8 mouse cellular contexts compared by ENCODE assay signal in genomic region chr13:56702469-56703221, GRCm38 (mm10). TPM values are rescaled to one million over a fixed set of nuclear protein-coding genes. Genes with fewer than 3 reads are reported as not detected.
DNase-seq lines count a peak whose midpoint lies in the region; ATAC-seq and TF ChIP-seq lines count a peak whose summit lies in the region.

TSS of gene Smad5 (plus strand) at chr13:56703010.

- TF ChIP-seq EP300 in stomach, postnatal 0 days (optimal IDR thresholded peaks at IDR 0.05), result no peak

- peak; percentile 85 for ATAC-seq in forebrain, embryonic 11.5 days (replicated peaks; ENCODE audit: low FRiP score)
- peak; percentile 84 for ATAC-seq in heart, embryonic 15.5 days (replicated peaks; ENCODE audit: insufficient number of reproducible peaks, insufficient read depth, low FRiP score, low read depth)
- ATAC-seq in liver, embryonic 15.5 days (ENCODE audit: insufficient read depth), result peak; percentile 81
- peak; percentile 84 for ATAC-seq in neural tube, embryonic 11.5 days (ENCODE audit: insufficient read depth, low FRiP score, low TSS enrichment)
- peak; percentile 90 for ATAC-seq in stomach, postnatal 0 days (ENCODE audit: low FRiP score, low TSS enrichment)

- DNase-seq in CD8-positive naive resting alpha-beta T cell, adult 2 months (ENCODE audit: low read depth in 2 of 2, low spot score in 2 of 2), result peak; percentile 48 to 52
- DNase-seq in brain, embryonic 18.5 days (ENCODE audit: low read depth, low spot score), result peak; percentile 69
- DNase-seq in forebrain, embryonic 11.5 days (ENCODE audit: low spot score), result peak; percentile 98
- peak; percentile 84 to 95 for DNase-seq in kidney, postnatal 25 days
- DNase-seq in neural tube, embryonic 11.5 days (ENCODE audit: low spot score), result peak; percentile 96
- DNase-seq in stomach, postnatal 0 days (ENCODE audit: low spot score), result peak; percentile 96

- TF ChIP-seq CTCF in stomach, postnatal 0 days (IDR thresholded peaks at IDR 0.05; ENCODE audit: low read depth), result no peak

- H3K4me1 ChIP-seq in forebrain, embryonic 11.5 days (replicated peaks; ENCODE audit: control insufficient read depth, insufficient read depth, low read length), result peaks cover 15% of the 10 kb centered on the region
- H3K4me1 ChIP-seq in heart, embryonic 15.5 days (replicated peaks), result peaks cover 53% of the 10 kb centered on the region
- H3K4me1 ChIP-seq in liver, embryonic 15.5 days (replicated peaks), result peaks cover 36% of the 10 kb centered on the region
- peaks cover 23% of the 10 kb centered on the region for H3K4me1 ChIP-seq in neural tube, embryonic 11.5 days (ENCODE audit: control insufficient read depth, insufficient read depth, low read length)
- peaks cover 2% of the 10 kb centered on the region for H3K4me1 ChIP-seq in stomach, postnatal 0 days (replicated peaks; ENCODE audit: control insufficient read depth, insufficient read depth)

- H3K4me2 ChIP-seq in forebrain, embryonic 11.5 days (ENCODE audit: low read depth, low read length, severe bottlenecking), result peak within 1 kb of the TSS; percentile 73
- peak within 1 kb of the TSS; percentile 64 for H3K4me2 ChIP-seq in heart, embryonic 15.5 days
- peak within 1 kb of the TSS; percentile 88 for H3K4me2 ChIP-seq in liver, embryonic 15.5 days
- H3K4me2 ChIP-seq in neural tube, embryonic 11.5 days (ENCODE audit: low read depth), result peak within 1 kb of the TSS; percentile 54
- peak within 1 kb of the TSS; percentile 63 for H3K4me2 ChIP-seq in stomach, postnatal 0 days (replicated peaks; ENCODE audit: low read depth)

- WGBS in forebrain, embryonic 11.5 days, result 2% methylated on average over 60 of the region's 62 CpGs
- 3% methylated on average over 61 of the region's 62 CpGs for WGBS in heart, embryonic 15.5 days
- WGBS in liver, embryonic 15.5 days (ENCODE audit: insufficient replicate concordance), result 5% methylated on average over 60 of the region's 62 CpGs
- WGBS in neural tube, embryonic 11.5 days, result 4% methylated on average over 49 of the region's 62 CpGs
- 3% methylated on average over 61 of the region's 62 CpGs for WGBS in stomach, postnatal 0 days

- H3K4me3 ChIP-seq in forebrain, embryonic 11.5 days (ENCODE audit: low read depth, low read length), result peak within 1 kb of the TSS; percentile 81
- H3K4me3 ChIP-seq in heart, embryonic 15.5 days, result peak within 1 kb of the TSS; percentile 88
- peak within 1 kb of the TSS; percentile 75 for H3K4me3 ChIP-seq in liver, embryonic 15.5 days (replicated peaks)
- H3K4me3 ChIP-seq in neural tube, embryonic 11.5 days (ENCODE audit: low read depth, low read length), result peak within 1 kb of the TSS; percentile 78
- H3K4me3 ChIP-seq in stomach, postnatal 0 days (ENCODE audit: low read depth, low read length), result peak within 1 kb of the TSS; percentile 76

- no peaks in the 10 kb centered on the region for H3K27me3 ChIP-seq in forebrain, embryonic 11.5 days (ENCODE audit: control insufficient read depth, insufficient read depth, low read length)
- no peaks in the 10 kb centered on the region for H3K27me3 ChIP-seq in heart, embryonic 15.5 days
- H3K27me3 ChIP-seq in liver, embryonic 15.5 days, result no peaks in the 10 kb centered on the region
- no peaks in the 10 kb centered on the region for H3K27me3 ChIP-seq in neural tube, embryonic 11.5 days (ENCODE audit: control insufficient read depth, insufficient read depth, low read length)
- no peaks in the 10 kb centered on the region for H3K27me3 ChIP-seq in stomach, postnatal 0 days (ENCODE audit: control insufficient read depth, insufficient read depth, low read length)

- H3K36me3 ChIP-seq in forebrain, embryonic 11.5 days (ENCODE audit: control insufficient read depth, insufficient read depth, low read length), result no peaks in the 10 kb centered on the region
- peaks cover 9% of the 10 kb centered on the region for H3K36me3 ChIP-seq in heart, embryonic 15.5 days
- H3K36me3 ChIP-seq in liver, embryonic 15.5 days (replicated peaks), result no peaks in the 10 kb centered on the region
- H3K36me3 ChIP-seq in neural tube, embryonic 11.5 days (ENCODE audit: control insufficient read depth, insufficient read depth, low read length), result peaks cover 2% of the 10 kb centered on the region
- H3K36me3 ChIP-seq in stomach, postnatal 0 days (ENCODE audit: control insufficient read depth, insufficient read depth, low read length), result no peaks in the 10 kb centered on the region

- peak within 1 kb of the TSS; percentile 94 for H3K9ac ChIP-seq in forebrain, embryonic 11.5 days (ENCODE audit: low read length)
- peak within 1 kb of the TSS; percentile 99 for H3K9ac ChIP-seq in heart, embryonic 15.5 days
- peak within 1 kb of the TSS; percentile 81 for H3K9ac ChIP-seq in liver, embryonic 15.5 days
- peak within 1 kb of the TSS; percentile 95 for H3K9ac ChIP-seq in neural tube, embryonic 11.5 days (ENCODE audit: low read length)
- peak within 1 kb of the TSS; percentile 98 for H3K9ac ChIP-seq in stomach, postnatal 0 days (ENCODE audit: low read length)

- H3K9me3 ChIP-seq in forebrain, embryonic 11.5 days (ENCODE audit: control insufficient read depth, low read length), result no peaks in the 10 kb centered on the region
- no peaks in the 10 kb centered on the region for H3K9me3 ChIP-seq in heart, embryonic 15.5 days (replicated peaks)
- no peaks in the 10 kb centered on the region for H3K9me3 ChIP-seq in liver, embryonic 15.5 days (replicated peaks)
- no peaks in the 10 kb centered on the region for H3K9me3 ChIP-seq in neural tube, embryonic 11.5 days (ENCODE audit: control insufficient read depth, low read length)
- no peaks in the 10 kb centered on the region for H3K9me3 ChIP-seq in stomach, postnatal 0 days (ENCODE audit: control insufficient read depth, low read length)

- H3K27ac ChIP-seq in forebrain, embryonic 11.5 days (ENCODE audit: low read depth, low read length), result peak within 1 kb of the TSS; percentile 97
- peak within 1 kb of the TSS; percentile 100 for H3K27ac ChIP-seq in heart, embryonic 15.5 days
- H3K27ac ChIP-seq in liver, embryonic 15.5 days (replicated peaks), result peak within 1 kb of the TSS; percentile 93
- H3K27ac ChIP-seq in neural tube, embryonic 11.5 days (ENCODE audit: low read depth, low read length), result peak within 1 kb of the TSS; percentile 99
- H3K27ac ChIP-seq in stomach, postnatal 0 days (replicated peaks), result peak within 1 kb of the TSS; percentile 100

RNA-seq across cellular contexts. Expression of gene Smad5, which starts in this region (rescaled TPM):
- polyA plus RNA-seq in forebrain, embryonic 11.5 days (2014; fragmentation: Nextera tagmentation; extraction: Ambion mirVana), result 49.7 and 51.8 TPM in 2 replicates
- polyA plus RNA-seq in heart, embryonic 15.5 days (2015; fragmentation: Nextera tagmentation; extraction: Ambion mirVana), result 14.7 and 17.5 TPM in 2 replicates
- 3.3 and 3.8 TPM in 2 replicates for polyA plus RNA-seq in liver, embryonic 15.5 days (2015; fragmentation: Nextera tagmentation; extraction: Ambion mirVana)
- 56.4 and 58.9 TPM in 2 replicates for polyA plus RNA-seq in neural tube, embryonic 11.5 days (2014; fragmentation: Nextera tagmentation; extraction: Ambion mirVana)
- polyA plus RNA-seq in stomach, postnatal 0 days (2015; fragmentation: Nextera tagmentation; extraction: Ambion mirVana), result 9.4 and 10.3 TPM in 2 replicates

Comparison
In these comparisons a context has a peak if more than half of its experiments do, and no peak if none do; other contexts are left out.
1. Peak in every context shown above with its lines: DNase-seq, ATAC-seq, H3K4me3 ChIP-seq and H3K27ac ChIP-seq.